In genomic region chr16:55940781-55941180, GRCm38 (mm10) we compare ENCODE assay signal across 21 mouse cellular contexts. TPM values are rescaled to one million over a fixed set of nuclear protein-coding genes. Genes with fewer than 3 reads are reported as not detected.
DNase-seq lines count a peak whose midpoint lies in the region; ATAC-seq and TF ChIP-seq lines count a peak whose summit lies in the region.
"Had no signal": no experiment of that assay in that cellular context is flagged by ENCODE, and none has a peak within 500 bp of the region (broad histone marks: within the 10 kb centered on the region; RNA-seq: fewer than 3 reads in every experiment).

No protein-coding gene starts in this region.

- no peak overlapping the region for H3K9ac ChIP-seq in intestine, postnatal 0 days (ENCODE audit: low read depth, low read length)
- no peak overlapping the region for H3K9ac ChIP-seq in intestine, embryonic 16.5 days (ENCODE audit: low read depth, low read length)
- H3K9ac ChIP-seq: forebrain, embryonic 13.5 days; forebrain, postnatal 0 days; hindbrain, embryonic 12.5 days had no signal

- H3K4me1 ChIP-seq in intestine, postnatal 0 days (replicated peaks; ENCODE audit: control insufficient read depth, insufficient read depth, low read length): no peaks in the 10 kb centered on the region
- H3K4me1 ChIP-seq in intestine, embryonic 16.5 days (ENCODE audit: control insufficient read depth, insufficient read depth, low read length): no peaks in the 10 kb centered on the region
- H3K4me1 ChIP-seq in thymus, adult 2 months (replicated peaks; ENCODE audit: control insufficient read depth, insufficient read depth, low read length): peaks cover 8% of the 10 kb centered on the region
- H3K4me1 ChIP-seq in E14TG2a.4 (replicated peaks; ENCODE audit: low read depth, low read length): peaks cover 6% of the 10 kb centered on the region; the same call in 1 of the 2 replicates
- H3K4me1 ChIP-seq: embryonic facial prominence, embryonic 10.5 days; forebrain, embryonic 13.5 days; hindbrain, embryonic 12.5 days had no signal

- H3K27ac ChIP-seq in intestine, postnatal 0 days (ENCODE audit: low read depth, low read length): no peak overlapping the region
- H3K27ac ChIP-seq in intestine, embryonic 16.5 days (ENCODE audit: low read length): no peak overlapping the region
- no peak overlapping the region for H3K27ac ChIP-seq in thymus, adult 2 months (ENCODE audit: control insufficient read depth, insufficient read depth, low read length)
- H3K27ac ChIP-seq: embryonic facial prominence, embryonic 10.5 days; forebrain, embryonic 13.5 days; hindbrain, embryonic 12.5 days; hindbrain, postnatal 0 days had no signal

- no peak overlapping the region for H3K4me3 ChIP-seq in intestine, postnatal 0 days (ENCODE audit: low read depth, low read length)
- H3K4me3 ChIP-seq in intestine, embryonic 16.5 days (ENCODE audit: low read length): no peak overlapping the region
- H3K4me3 ChIP-seq in thymus, adult 2 months (ENCODE audit: control insufficient read depth, insufficient read depth, low read length): no peak overlapping the region
- no peak overlapping the region for H3K4me3 ChIP-seq in E14TG2a.4 (replicated peaks; ENCODE audit: low read length)
- H3K4me3 ChIP-seq: embryonic facial prominence, embryonic 10.5 days; forebrain, embryonic 13.5 days; hindbrain, embryonic 12.5 days had no signal

- H3K9me3 ChIP-seq in intestine, postnatal 0 days (ENCODE audit: control insufficient read depth): no peaks in the 10 kb centered on the region
- no peaks in the 10 kb centered on the region for H3K9me3 ChIP-seq in intestine, embryonic 16.5 days (ENCODE audit: control insufficient read depth, low read length)
- H3K9me3 ChIP-seq in E14TG2a.4 (ENCODE audit: low read length): no peaks in the 10 kb centered on the region
- H3K9me3 ChIP-seq: embryonic facial prominence, embryonic 10.5 days; forebrain, embryonic 13.5 days; G1E; hindbrain, embryonic 12.5 days had no signal

- no peak for TF ChIP-seq POLR2A in thymus, adult 2 months (IDR thresholded peaks at IDR 0.05; ENCODE audit: control insufficient read depth, extremely low read depth, insufficient read depth, low read length, poor library complexity)

- ATAC-seq in intestine, postnatal 0 days: no peak
- ATAC-seq in intestine, embryonic 16.5 days: no peak
- ATAC-seq: forebrain, embryonic 13.5 days; forebrain, postnatal 0 days; hindbrain, postnatal 0 days had no signal

- intact Hi-C loops in gastrocnemius, postnatal 14 days (cut with DNase I; ENCODE audit: low total_unique reads): no loop called here

- H3K27me3 ChIP-seq in intestine, postnatal 0 days (replicated peaks; ENCODE audit: control insufficient read depth, insufficient read depth, low read length): no peaks in the 10 kb centered on the region
- no peaks in the 10 kb centered on the region for H3K27me3 ChIP-seq in intestine, embryonic 16.5 days (replicated peaks; ENCODE audit: control insufficient read depth, insufficient read depth, low read length)
- H3K27me3 ChIP-seq in thymus, adult 2 months (ENCODE audit: control insufficient read depth, insufficient read depth, low read length): no peaks in the 10 kb centered on the region
- H3K27me3 ChIP-seq in E14TG2a.4 (ENCODE audit: insufficient read depth, low read length): peaks cover 11% of the 10 kb centered on the region; the same call in 1 of the 2 replicates
- H3K27me3 ChIP-seq: forebrain, embryonic 13.5 days; hindbrain, embryonic 12.5 days had no signal

- no peak overlapping the region for H3K4me2 ChIP-seq in intestine, postnatal 0 days (replicated peaks; ENCODE audit: low read depth)
- no peak overlapping the region for H3K4me2 ChIP-seq in intestine, embryonic 16.5 days (ENCODE audit: low read depth, low read length)
- H3K4me2 ChIP-seq: forebrain, embryonic 13.5 days; hindbrain, embryonic 12.5 days had no signal

- 95% methylated on average over 4 of the region's 4 CpGs for WGBS in intestine, postnatal 0 days
- 93% methylated on average over 4 of the region's 4 CpGs for WGBS in intestine, embryonic 16.5 days
- WGBS in thymus, adult 2 months: 97% methylated on average over 4 of the region's 4 CpGs

- TF ChIP-seq CTCF in intestine, postnatal 0 days (IDR thresholded peaks at IDR 0.05; ENCODE audit: low read depth): 0 out of 2 replicates have a peak, but pooled peaks have one; percentile 1
- TF ChIP-seq CTCF in thymus, adult 2 months (IDR thresholded peaks at IDR 0.05; ENCODE audit: borderline replicate concordance, control insufficient read depth, extremely low read depth, insufficient read depth, low read length, poor library complexity): no peak
- peak; percentile 24 for TF ChIP-seq CTCF in E14TG2a.4 (conservative IDR thresholded peaks at IDR 0.05; ENCODE audit: low read length)

- no peaks in the 10 kb centered on the region for H3K36me3 ChIP-seq in intestine, postnatal 0 days (ENCODE audit: control insufficient read depth, insufficient read depth)
- H3K36me3 ChIP-seq in intestine, embryonic 16.5 days (ENCODE audit: control insufficient read depth, insufficient read depth, low read length): no peaks in the 10 kb centered on the region
- H3K36me3 ChIP-seq in thymus, adult 2 months (ENCODE audit: control insufficient read depth, insufficient read depth, low read length): no peaks in the 10 kb centered on the region
- no peaks in the 10 kb centered on the region for H3K36me3 ChIP-seq in E14TG2a.4 (ENCODE audit: insufficient read depth, low read length)
- H3K36me3 ChIP-seq: embryonic facial prominence, embryonic 10.5 days; G1E; hindbrain, embryonic 12.5 days had no signal

- peak; percentile 36 for DNase-seq in thymus, adult 2 months
- DNase-seq in thymus, adult 18-20 months: no peak
- peak; percentile 49 for DNase-seq in ZHBTc4 (ENCODE audit: low read depth, low spot score)
- no peak for DNase-seq in gastrocnemius, postnatal 14 days
- DNase-seq in spleen, postnatal 14 days (ENCODE audit: low spot score in 2 of 2): no peak
- DNase-seq: adrenal gland, adult 2 months; adrenal gland, postnatal 25 days; cerebellum, adult 2 months; cerebellum, postnatal 10 days; forebrain, postnatal 0 days; gastrocnemius, postnatal 25 days; heart, postnatal 10 days; heart, postnatal 4 days had no signal

RNA-seq across cellular contexts. Expression of gene Cep97, which starts 6.1 kb away (rescaled TPM):
- 1.5 and 1.9 TPM in 2 replicates for polyA plus RNA-seq in intestine, postnatal 0 days (2015; fragmentation: Nextera tagmentation; extraction: Ambion mirVana)
- polyA plus RNA-seq in intestine, embryonic 16.5 days (2015; fragmentation: Nextera tagmentation; extraction: Ambion mirVana): 4.7 and 5.8 TPM in 2 replicates
- 17.4 and 19.3 TPM in 2 replicates for polyA plus RNA-seq in thymus, adult 2 months (2012; rRNA removed)
- total RNA-seq in gastrocnemius, postnatal 14 days (2021): 1 to 10 TPM; 4.0 to 4.3 TPM

RNA-seq across cellular contexts. Expression of gene Rpl24, which starts 25.3 kb away (rescaled TPM):
- 521 and 527 TPM in 2 replicates for polyA plus RNA-seq in intestine, postnatal 0 days (2015; fragmentation: Nextera tagmentation; extraction: Ambion mirVana)
- 606 and 662 TPM in 2 replicates for polyA plus RNA-seq in intestine, embryonic 16.5 days (2015; fragmentation: Nextera tagmentation; extraction: Ambion mirVana)
- 151 and 184 TPM in 2 replicates for polyA plus RNA-seq in thymus, adult 2 months (2012; rRNA removed)
- total RNA-seq in gastrocnemius, postnatal 14 days (2021): 100 to 1,000 TPM; 648 to 762 TPM

RNA-seq across cellular contexts. Expression of gene Zbtb11, which starts 32.9 kb away (rescaled TPM):
- 5.8 and 7.1 TPM in 2 replicates for polyA plus RNA-seq in intestine, postnatal 0 days (2015; fragmentation: Nextera tagmentation; extraction: Ambion mirVana)
- 12.0 and 12.7 TPM in 2 replicates for polyA plus RNA-seq in intestine, embryonic 16.5 days (2015; fragmentation: Nextera tagmentation; extraction: Ambion mirVana)
- polyA plus RNA-seq in thymus, adult 2 months (2012; rRNA removed): 6.1 and 7.1 TPM in 2 replicates
- total RNA-seq in gastrocnemius, postnatal 14 days (2021): 1 to 10 TPM; 6.2 to 7.2 TPM

RNA-seq across cellular contexts. Expression of gene Nxpe3, which starts 45.7 kb away (rescaled TPM):
- 0.72 and 1.0 TPM in 2 replicates for polyA plus RNA-seq in intestine, postnatal 0 days (2015; fragmentation: Nextera tagmentation; extraction: Ambion mirVana)
- polyA plus RNA-seq in intestine, embryonic 16.5 days (2015; fragmentation: Nextera tagmentation; extraction: Ambion mirVana): 1.5 and 1.7 TPM in 2 replicates
- polyA plus RNA-seq in thymus, adult 2 months (2012; rRNA removed): 5.2 and 6.0 TPM in 2 replicates
- total RNA-seq in gastrocnemius, postnatal 14 days (2021): under 1 TPM; 0.31 to 0.33 TPM

Comparison
In these comparisons a context has a peak if more than half of its experiments do, and no peak if none do; other contexts are left out.
1. DNase-seq: peak in thymus, adult 2 months (single experiment) and ZHBTc4 (single experiment); none in thymus, adult 18-20 months (0 of 2), gastrocnemius, postnatal 14 days (single experiment) and spleen, postnatal 14 days (0 of 2).